Mouse (Mus musculus) small intestine, adult 2 months (tissue): ENCODE results near the gene Pgbd5.

ENCODE experiments used
- CTCF ChIP-seq: fragments of 200-500 bp; IDR thresholded peaks from 2 replicates; pipeline ENCODE4 v1.5.1; 2012; ENCODE audit warnings: low read depth, mild to moderate bottlenecking, control low read depth, inconsistent platforms, low read length, moderate library complexity, mixed read lengths; ENCODE audit not compliant: insufficient replicate concordance, insufficient read length; ENCODE audit errors: extremely low read depth
- POLR2A ChIP-seq: fragments of 200-500 bp; IDR thresholded peaks from 2 replicates; pipeline ENCODE4 v1.6.1; 2012; ENCODE audit warnings: low read depth, mild to moderate bottlenecking, control low read depth, inconsistent platforms, low read length, moderate library complexity

GRCm38 (mm10) chr8:124460660-124461059 is 21.2 kb upstream of the Pgbd5 start:
- no peak for TF ChIP-seq POLR2A
- TF ChIP-seq CTCF = no peak
